Mouse (Mus musculus) forebrain, embryonic 16.5 days (tissue): ENCODE results near the gene Lingo2. TPM values are rescaled to one million over a fixed set of nuclear protein-coding genes. Genes with fewer than 3 reads are reported as not detected.

Source experiments
- ATAC-seq: fragments of 200-750 bp; cut with Nextera tagmentation; 2 replicates; pipeline ENCODE4 v1.8.0; 2017; ENCODE audit warnings: mild to moderate bottlenecking, moderate library complexity
- H3K27ac ChIP-seq: fragments of 300-500 bp; sonication (generic); 2 replicates; pipeline ENCODE4 v1.5.1; 2014; ENCODE audit warnings: low read length, control low read depth
- H3K27me3 ChIP-seq: fragments of 300-500 bp; sonication (generic); replicated peaks from 2 replicates; pipeline ENCODE4 v1.6.1; 2014; ENCODE audit warnings: low read length; ENCODE audit not compliant: control insufficient read depth, insufficient read depth
- H3K36me3 ChIP-seq: fragments of 300-500 bp; sonication (generic); 2 replicates; pipeline ENCODE4 v1.6.1; 2014; ENCODE audit not compliant: control insufficient read depth, insufficient read depth
- H3K4me1 ChIP-seq: fragments of 300-500 bp; sonication (generic); replicated peaks from 2 replicates; pipeline ENCODE4 v1.6.1; 2014; ENCODE audit warnings: low read length; ENCODE audit not compliant: control insufficient read depth, insufficient read depth
- H3K4me2 ChIP-seq: fragments of 300-500 bp; sonication (generic); 2 replicates; pipeline ENCODE4 v1.6.1; 2014; ENCODE audit warnings: mild to moderate bottlenecking, low read length, control low read depth
- H3K4me3 ChIP-seq: fragments of 300-500 bp; sonication (generic); replicated peaks from 2 replicates; pipeline ENCODE4 v1.5.1; 2014; ENCODE audit warnings: mild to moderate bottlenecking, low read length, control low read depth
- H3K9ac ChIP-seq: fragments of 300-500 bp; sonication (generic); replicated peaks from 2 replicates; pipeline ENCODE4 v1.6.1; 2014; ENCODE audit warnings: low read depth, low read length, control low read depth
- H3K9me3 ChIP-seq: fragments of 300-500 bp; sonication (generic); 2 replicates; pipeline ENCODE4 v1.6.1; 2016; ENCODE audit warnings: low read length; ENCODE audit not compliant: control insufficient read depth
- WGBS: fragments of 180-500 bp; shearing (Covaris S2); extraction: QIAGEN DNeasy Blood & Tissue Kit; methylation state at CpG from one replicate; pipeline ENCODE4 v1.1.7; 2014; 5-methylcytosine and 5-hydroxymethylcytosine counted together
- polyA plus RNA-seq: library from polyadenylated mRNA; unstranded; fragments of >200 nt; fragmentation: Nextera tagmentation; extraction: Ambion mirVana; gene quantifications from 2 replicates; pipeline ENCODE4 v1.2.1, GENCODE M21; 2015

The Lingo2 gene
- polyA plus RNA-seq, 1 experiment from 2014 or later: 43.2 TPM

GRCm38 (mm10) chr4:35761181-35761580 lies 1190.4 kb downstream of the Lingo2 start:
- Histone ChIP-seq H3K27ac (no peak overlapping the region), H3K9me3 (no peaks in the 10 kb centered on the region), H3K4me1 (peaks cover 4% of the 10 kb centered on the region; the same call in 1 of the 2 replicates), H3K9ac (no peak overlapping the region), H3K36me3 (no peaks in the 10 kb centered on the region), H3K4me2 (no peak overlapping the region), H3K4me3 (no peak overlapping the region), H3K27me3 (no peaks in the 10 kb centered on the region)
- 77% methylated on average over 5 of the region's 5 CpGs for WGBS
- ATAC-seq: no peak

GRCm38 (mm10) chr4:35752121-35752860 lies 1199.3 kb downstream of the Lingo2 start:
- no peaks in the 10 kb centered on the region for H3K36me3 ChIP-seq
- 0 out of 2 replicates have a peak, but pooled peaks have one; percentile 43 for ATAC-seq
- no peak overlapping the region for H3K9ac ChIP-seq
- H3K4me2 ChIP-seq: no peak overlapping the region
- no peak overlapping the region for H3K4me3 ChIP-seq
- no peaks in the 10 kb centered on the region for H3K9me3 ChIP-seq
- H3K4me1 ChIP-seq: 0 out of 2 replicates have a peak, but pooled peaks cover 2% of the 10 kb centered on the region
- H3K27me3 ChIP-seq: no peaks in the 10 kb centered on the region
- no peak overlapping the region for H3K27ac ChIP-seq
- WGBS: 59% methylated on average over 6 of the region's 6 CpGs

GRCm38 (mm10) chr4:35746693-35747092 lies 1204.9 kb downstream of the Lingo2 start:
- H3K4me3 ChIP-seq: no peak overlapping the region
- no peaks in the 10 kb centered on the region for H3K27me3 ChIP-seq
- WGBS: 28% methylated on average over 6 of the region's 6 CpGs
- no peak overlapping the region for H3K27ac ChIP-seq
- no peaks in the 10 kb centered on the region for H3K9me3 ChIP-seq
- no peaks in the 10 kb centered on the region for H3K36me3 ChIP-seq
- ATAC-seq: peak; percentile 65
- peaks cover 6% of the 10 kb centered on the region; the same call in 1 of the 2 replicates for H3K4me1 ChIP-seq
- H3K4me2 ChIP-seq: no peak overlapping the region
- H3K9ac ChIP-seq: no peak overlapping the region

- no peaks in the 10 kb centered on the region for H3K27me3 ChIP-seq
- WGBS: 67% methylated on average over 1 of the region's 1 CpGs
- H3K27ac ChIP-seq: no peak overlapping the region
- 0 out of 2 replicates have a peak, but pooled peaks cover 4% of the 10 kb centered on the region for H3K9me3 ChIP-seq
- H3K4me3 ChIP-seq: no peak overlapping the region
- H3K4me2 ChIP-seq: no peak overlapping the region
- no peak overlapping the region for H3K9ac ChIP-seq
- H3K36me3 ChIP-seq: no peaks in the 10 kb centered on the region
- no peaks in the 10 kb centered on the region for H3K4me1 ChIP-seq
- ATAC-seq: no peak
Measured at GRCm38 (mm10) chr4:35724774-35725173, 1226.8 kb downstream of the Lingo2 start.

DNA sequence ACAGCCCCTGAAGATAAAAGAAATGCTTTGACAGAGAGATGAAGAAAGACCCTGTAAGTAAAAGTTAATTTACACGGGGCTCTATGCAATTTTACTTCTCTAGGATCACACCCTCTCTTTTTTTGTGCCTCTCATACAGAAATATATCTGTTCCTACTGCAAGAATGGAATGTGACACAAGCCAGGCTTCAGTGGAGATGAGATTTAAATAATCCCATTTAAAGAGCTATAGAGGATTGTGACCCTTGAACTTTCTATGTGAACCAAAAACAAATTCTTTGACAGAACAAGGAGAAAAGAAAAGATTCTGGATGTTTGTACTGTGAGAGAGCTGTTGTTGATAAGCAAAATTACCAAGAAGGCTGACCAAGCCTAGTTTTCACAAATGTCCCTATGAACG lies 1247.4 kb downstream of the Lingo2 start:
- H3K27me3 ChIP-seq: no peaks in the 10 kb centered on the region
- no peaks in the 10 kb centered on the region for H3K4me1 ChIP-seq
- H3K27ac ChIP-seq: no peak overlapping the region
- no peak overlapping the region for H3K9ac ChIP-seq
- ATAC-seq: no peak
- H3K4me3 ChIP-seq: no peak overlapping the region
- no peaks in the 10 kb centered on the region for H3K36me3 ChIP-seq
- H3K4me2 ChIP-seq: no peak overlapping the region
- 11% methylated on average over 2 of the region's 2 CpGs for WGBS
- H3K9me3 ChIP-seq: no peaks in the 10 kb centered on the region

- Histone ChIP-seq H3K4me3 (no peak overlapping the region), H3K4me1 (no peaks in the 10 kb centered on the region), H3K9me3 (no peaks in the 10 kb centered on the region), H3K4me2 (no peak overlapping the region), H3K9ac (no peak overlapping the region), H3K27ac (no peak overlapping the region), H3K27me3 (no peaks in the 10 kb centered on the region), H3K36me3 (no peaks in the 10 kb centered on the region)
- 44% methylated on average over 1 of the region's 1 CpGs for WGBS
- ATAC-seq: no peak
Measured at GRCm38 (mm10) chr4:35702661-35703060, 1248.9 kb downstream of the Lingo2 start.

GRCm38 (mm10) chr4:35695137-35695522 lies 1256.4 kb downstream of the Lingo2 start:
- Histone ChIP-seq H3K9ac (no peak overlapping the region), H3K4me3 (no peak overlapping the region), H3K9me3 (no peaks in the 10 kb centered on the region), H3K27me3 (no peaks in the 10 kb centered on the region), H3K27ac (no peak overlapping the region), H3K4me1 (no peaks in the 10 kb centered on the region), H3K36me3 (no peaks in the 10 kb centered on the region), H3K4me2 (no peak overlapping the region)
- peak; percentile 60 for ATAC-seq
- WGBS: 37% methylated on average over 2 of the region's 2 CpGs

DNA sequence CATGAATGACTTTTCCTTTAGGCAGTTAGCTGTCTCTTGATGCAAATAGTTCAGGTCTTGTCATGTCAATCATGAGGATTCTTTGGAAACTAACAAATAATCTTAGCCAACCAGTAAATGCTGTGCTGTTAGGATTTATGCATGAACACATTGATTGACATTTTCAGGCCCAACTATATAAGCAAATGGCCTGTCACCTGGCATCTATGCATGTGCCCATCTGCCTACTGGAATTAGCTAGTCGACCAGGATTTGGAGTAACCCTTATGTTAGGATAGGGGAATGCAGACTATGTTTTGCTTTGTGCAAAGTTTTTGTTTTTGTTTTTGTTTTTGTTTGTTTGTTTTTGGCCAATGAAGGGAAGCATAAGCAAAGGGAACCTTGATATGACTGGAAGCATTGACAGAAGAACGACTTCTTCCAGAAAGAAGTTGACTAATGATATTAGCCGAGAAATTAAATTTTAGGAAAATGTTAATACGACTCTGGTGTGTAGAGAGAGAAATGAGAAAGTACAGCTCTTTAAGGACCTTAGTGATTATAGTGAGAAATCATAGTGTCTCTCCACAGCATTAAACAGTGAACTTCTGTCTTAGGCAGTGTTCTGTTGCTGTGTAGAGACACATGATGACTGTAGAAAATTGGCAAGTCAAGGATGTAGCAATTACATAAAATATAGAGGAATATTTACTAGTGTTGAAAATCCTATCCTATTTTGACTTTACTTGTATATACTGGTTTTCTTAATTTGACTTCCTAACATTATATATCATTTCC lies 1257.0 kb downstream of the Lingo2 start:
- ATAC-seq: peak; percentile 51

GRCm38 (mm10) chr4:35690521-35690920 lies 1261.0 kb downstream of the Lingo2 start:
- Histone ChIP-seq H3K4me2 (no peak overlapping the region), H3K27me3 (no peaks in the 10 kb centered on the region), H3K4me3 (no peak overlapping the region), H3K9ac (no peak overlapping the region), H3K36me3 (no peaks in the 10 kb centered on the region), H3K9me3 (no peaks in the 10 kb centered on the region), H3K4me1 (peaks cover 3% of the 10 kb centered on the region; the same call in 1 of the 2 replicates), H3K27ac (no peak overlapping the region)
- ATAC-seq: no peak
- WGBS: 47% methylated on average over 5 of the region's 5 CpGs

More for the DNA sequence above, 1257.0 kb downstream of the Lingo2 start:
- Histone ChIP-seq H3K4me2 (no peak overlapping the region), H3K4me3 (no peak overlapping the region), H3K4me1 (no peaks in the 10 kb centered on the region), H3K9me3 (no peaks in the 10 kb centered on the region), H3K27me3 (no peaks in the 10 kb centered on the region), H3K27ac (no peak overlapping the region), H3K36me3 (no peaks in the 10 kb centered on the region), H3K9ac (no peak overlapping the region)
- WGBS: 76% methylated on average over 4 of the region's 4 CpGs
